Mouse (Mus musculus): ENCODE data around the gene Rnft1.
A peak's percentile ranks its signal among the peaks of the same experiment; 100 is the strongest.

The Rnft1 gene

DNA sequence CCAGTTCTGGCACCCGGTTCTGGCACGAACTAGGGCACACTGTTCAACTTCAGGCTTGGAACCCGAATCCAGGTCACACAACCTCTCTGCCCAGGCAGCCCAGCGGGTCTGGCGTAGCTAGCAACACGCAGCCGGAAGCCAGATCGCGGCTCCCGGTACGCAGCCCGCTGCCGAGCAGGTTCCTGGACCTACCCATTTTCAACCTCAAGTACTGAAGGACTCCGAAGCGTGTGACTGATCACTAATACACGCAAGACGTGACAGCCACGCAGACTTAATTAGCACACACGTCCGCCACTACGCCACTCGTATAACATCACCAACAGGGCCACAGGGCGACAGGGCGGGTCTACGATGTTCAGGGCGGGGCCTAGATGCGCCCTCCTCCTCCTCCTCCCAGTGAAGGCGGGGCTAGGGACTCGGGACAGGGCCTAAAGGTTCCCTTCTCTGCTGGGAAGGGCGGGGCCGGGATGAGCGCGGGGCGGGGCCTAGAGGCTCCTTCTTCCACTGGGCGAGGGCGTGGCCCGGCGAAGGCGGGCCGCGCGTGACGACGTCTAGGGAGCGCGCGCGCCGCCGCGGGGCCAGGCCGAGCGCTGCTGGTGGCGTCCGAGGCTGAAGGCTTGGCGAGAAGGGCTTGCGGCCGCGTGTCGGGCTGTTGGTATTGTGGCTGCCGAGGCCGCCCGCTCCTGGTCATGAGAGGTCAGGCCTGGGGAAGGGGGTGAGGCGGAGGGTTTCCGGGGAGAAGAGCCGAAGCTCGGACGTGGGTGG is at the start of gene Rnft1:
Gene Rnft1 (plus strand): TSS at position 557 of the 768 bp plus-strand sequence.
- peak; percentile 96 for ATAC-seq (ENCODE audit: low TSS enrichment)

DNA sequence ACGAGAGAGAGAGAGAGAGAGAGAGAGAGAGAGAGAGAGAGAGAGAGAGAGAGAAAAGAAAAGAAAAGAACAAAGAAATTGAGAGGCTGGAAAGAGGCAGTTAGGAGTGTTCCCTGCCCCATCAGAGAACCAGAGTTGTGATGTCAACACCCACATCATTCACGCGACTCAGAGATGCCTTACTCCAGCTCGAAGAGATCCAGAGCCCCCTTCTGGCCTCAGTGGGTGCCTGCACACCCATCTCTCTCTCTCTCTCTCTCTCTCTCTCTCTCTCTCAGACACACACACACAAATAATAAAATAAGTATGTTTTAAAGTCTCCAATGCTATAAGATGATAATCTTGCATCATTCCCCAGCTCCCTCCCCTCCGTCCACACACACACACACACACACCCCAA is 47.6 kb upstream of the Rnft1 start:
- peak; percentile 62; the same call in 1 of the 2 replicates for ATAC-seq (ENCODE audit: low TSS enrichment)

DNA sequence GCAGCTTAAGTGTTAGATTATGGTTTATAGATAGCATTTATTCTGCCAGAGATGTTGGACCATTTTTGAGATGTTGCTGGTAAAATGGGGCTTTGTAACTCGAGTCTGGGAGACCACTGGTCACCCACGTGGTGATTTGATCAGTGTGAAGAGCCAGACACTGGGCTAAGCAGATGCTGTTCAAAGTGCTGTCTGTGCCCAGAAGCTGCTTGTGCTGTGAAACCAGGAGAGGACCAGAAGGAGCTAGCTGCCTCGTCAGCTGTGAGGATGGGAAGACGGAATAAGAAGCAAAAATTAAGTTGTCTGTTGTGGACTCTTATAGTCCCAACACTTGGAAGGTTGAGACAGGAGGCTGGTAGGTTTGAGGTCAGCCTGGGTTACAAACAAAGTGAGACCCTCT is 46.2 kb upstream of the Rnft1 start:
- peak; percentile 72 for ATAC-seq (ENCODE audit: low TSS enrichment)

DNA sequence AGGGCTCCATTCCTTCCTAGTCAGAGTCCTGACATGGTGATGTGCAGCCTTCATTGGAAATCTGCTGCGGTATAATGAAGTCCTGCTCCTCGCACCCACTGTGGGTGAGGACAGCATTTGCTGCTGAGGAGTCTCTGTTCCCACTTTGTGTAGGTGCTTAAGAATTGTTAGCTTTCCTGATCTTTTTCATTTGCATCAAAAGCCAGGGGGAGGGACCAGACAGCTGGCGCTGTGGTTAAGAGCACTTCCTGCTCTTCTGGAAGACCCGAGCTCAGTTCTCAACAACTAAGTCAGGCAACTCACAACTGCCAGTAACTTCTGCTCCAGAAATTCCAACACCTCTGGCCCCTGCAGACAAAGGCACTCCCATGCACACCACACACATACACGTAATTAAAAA is 43.7 kb upstream of the Rnft1 start:
- ATAC-seq (ENCODE audit: low TSS enrichment): no peak

GRCm38 (mm10) chr11:86453991-86454390 is 30.5 kb upstream of the Rnft1 start:
- ATAC-seq (ENCODE audit: low TSS enrichment): no peak

GRCm38 (mm10) chr11:86457545-86457944 is 26.9 kb upstream of the Rnft1 start:
- ATAC-seq (ENCODE audit: low TSS enrichment): peak; percentile 57; the same call in 1 of the 2 replicates

DNA sequence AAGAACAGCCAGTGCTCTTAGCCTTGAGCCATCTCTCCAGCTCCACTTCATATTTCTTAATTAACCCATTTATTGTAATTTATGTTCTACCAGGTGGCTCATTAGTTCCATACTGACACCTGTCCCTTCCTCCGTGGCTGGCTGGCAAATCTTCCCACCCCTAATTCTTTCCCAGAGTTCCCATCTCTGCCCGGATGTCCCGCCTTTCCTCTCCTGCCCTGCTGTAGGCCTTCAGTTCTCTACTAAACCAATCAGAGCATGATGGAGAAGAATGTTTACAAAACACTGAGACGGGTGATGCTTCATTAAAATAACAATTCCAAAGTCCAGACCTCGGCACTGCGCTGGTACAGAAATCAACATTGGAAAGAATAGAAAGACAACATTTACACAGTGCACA is 25.6 kb upstream of the Rnft1 start:
- ATAC-seq (ENCODE audit: low TSS enrichment): no peak

DNA sequence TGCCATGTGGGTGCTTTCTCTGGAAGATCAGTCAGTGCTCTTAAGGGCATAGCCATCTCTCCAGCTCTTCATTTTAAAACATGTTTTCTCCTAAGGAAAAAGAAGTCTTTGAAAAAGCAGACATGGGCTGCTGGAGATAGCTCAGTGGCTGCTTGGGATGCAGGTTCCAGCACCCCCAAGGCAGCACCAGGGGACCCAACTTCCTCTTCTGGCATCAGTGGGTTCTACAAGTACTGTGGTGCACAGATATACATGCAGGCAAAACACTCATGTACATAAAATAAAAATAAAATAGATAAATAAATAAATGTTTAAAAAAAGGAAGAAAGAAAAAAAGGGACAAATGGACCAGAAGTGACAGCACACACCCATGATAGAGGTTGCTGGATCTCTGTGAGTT is 21.9 kb upstream of the Rnft1 start:
- no peak for ATAC-seq (ENCODE audit: low TSS enrichment)

DNA sequence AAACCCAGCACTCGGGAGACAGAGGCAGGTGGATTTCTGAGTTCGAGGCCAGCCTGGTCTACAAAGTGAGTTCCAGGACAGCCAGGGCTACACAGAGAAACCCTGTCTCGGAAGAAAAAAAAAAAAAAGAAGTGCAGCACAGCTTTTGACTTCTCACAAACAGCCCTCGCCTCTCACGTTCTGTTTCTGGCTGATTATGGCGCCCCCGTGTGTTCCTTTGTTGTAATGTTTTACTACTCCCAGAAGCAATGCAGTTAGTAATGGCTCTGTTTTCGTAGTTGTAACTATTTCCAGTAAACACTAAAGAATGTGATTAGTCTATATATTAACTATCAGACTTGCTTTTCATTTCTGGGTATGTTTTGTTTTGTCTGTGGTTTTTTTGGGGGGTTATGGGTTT is 20.2 kb upstream of the Rnft1 start:
- ATAC-seq (ENCODE audit: low TSS enrichment): peak; percentile 52; the same call in 1 of the 2 replicates

DNA sequence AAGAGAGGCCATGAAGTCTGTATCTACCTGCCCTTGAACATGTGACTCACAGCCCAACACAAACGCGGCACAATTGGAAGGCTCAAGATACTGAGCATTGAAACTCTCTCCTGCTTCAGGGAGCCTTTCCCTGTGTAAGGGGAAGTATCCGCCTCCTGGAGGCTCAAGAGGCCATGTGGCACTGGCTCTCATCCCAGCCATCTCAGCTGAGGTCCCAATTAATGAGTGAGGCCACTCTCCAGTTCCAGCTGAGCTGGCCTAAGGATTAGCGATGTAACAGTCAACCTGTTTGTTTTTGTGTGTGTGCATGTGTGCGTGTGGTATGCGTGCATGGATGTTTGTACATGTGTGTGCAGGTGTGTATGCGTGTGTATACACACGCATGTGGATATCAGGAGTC is 16.1 kb upstream of the Rnft1 start:
- no peak for ATAC-seq (ENCODE audit: low TSS enrichment)

DNA sequence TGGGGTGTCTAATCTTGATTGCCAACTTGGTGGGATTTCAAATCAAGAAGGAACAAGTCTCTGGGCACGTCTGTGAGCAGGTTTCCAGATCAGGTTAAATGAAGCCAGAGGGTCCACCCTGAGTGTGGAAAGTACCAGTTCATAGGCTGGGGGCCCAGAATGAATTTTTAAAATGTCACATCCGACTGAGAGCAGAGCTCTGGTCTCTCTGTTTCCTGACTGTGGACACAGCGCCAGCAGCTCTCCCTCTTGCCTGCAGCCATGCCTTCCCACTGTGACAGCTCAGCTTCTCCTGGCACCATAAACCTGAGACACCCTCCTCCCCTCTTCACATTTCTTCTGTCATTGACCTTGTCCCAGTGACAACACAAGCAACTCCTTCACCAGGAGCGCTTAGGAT is 15.5 kb upstream of the Rnft1 start:
- no peak for ATAC-seq (ENCODE audit: low TSS enrichment)

GRCm38 (mm10) chr11:86471785-86472184 is 12.7 kb upstream of the Rnft1 start:
- no peak for ATAC-seq (ENCODE audit: low TSS enrichment)

DNA sequence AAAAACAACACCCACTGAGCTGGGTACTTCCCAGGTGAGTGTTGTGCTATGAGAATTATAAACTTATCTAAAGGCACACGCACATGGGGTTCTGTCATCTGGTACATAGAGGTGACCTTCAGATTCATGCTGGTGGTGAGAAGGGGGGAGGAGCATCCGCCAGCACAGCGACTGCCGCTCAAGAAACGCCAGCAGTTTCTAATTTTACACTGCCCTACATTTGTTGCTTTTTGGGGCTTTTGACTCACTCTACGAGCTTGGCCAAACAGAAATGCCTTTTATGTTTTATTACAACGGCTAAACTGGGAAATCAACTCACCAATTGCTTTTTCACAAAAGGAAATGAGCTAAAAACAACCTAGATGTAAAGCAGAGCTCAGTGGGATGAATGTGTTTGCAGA is 11.7 kb upstream of the Rnft1 start:
- ATAC-seq (ENCODE audit: low TSS enrichment): peak; percentile 77

- ATAC-seq (ENCODE audit: low TSS enrichment): no peak
Observed at GRCm38 (mm10) chr11:86473576-86473975, 10.9 kb upstream of the Rnft1 start.

DNA sequence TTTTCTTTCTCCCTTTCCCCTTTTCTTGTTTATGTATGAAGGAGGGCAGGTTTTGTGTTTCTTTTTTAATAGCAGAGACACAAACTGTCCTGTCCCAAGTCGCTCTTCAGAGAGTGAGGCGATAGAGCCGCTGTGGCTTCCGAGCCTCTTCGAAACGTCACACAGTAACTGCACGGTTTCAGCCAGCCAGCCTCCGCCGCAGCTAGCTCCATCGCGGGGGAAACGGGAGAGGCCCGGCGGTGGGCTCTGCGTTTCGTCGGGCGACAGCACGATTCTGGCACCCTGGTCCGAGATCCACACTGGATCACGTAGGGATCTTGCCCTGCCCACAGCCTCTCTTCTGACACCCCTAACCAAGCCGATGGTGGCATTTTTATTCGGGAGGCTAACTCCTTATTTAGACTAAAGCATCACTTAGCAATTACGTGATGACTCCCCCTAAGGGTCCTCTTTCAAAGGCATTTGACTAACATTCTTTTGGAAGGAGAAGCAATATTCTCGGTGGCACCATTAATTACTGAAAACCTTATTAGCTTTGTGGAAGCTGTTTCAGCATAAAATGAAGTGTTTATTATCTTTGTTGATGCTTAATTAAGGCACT is 553 bp downstream of the Rnft1 start:
- peak; percentile 68 for ATAC-seq (ENCODE audit: low TSS enrichment)

GRCm38 (mm10) chr11:86490782-86491181 is 6.3 kb downstream of the Rnft1 start:
- no peak for ATAC-seq (ENCODE audit: low TSS enrichment)

DNA sequence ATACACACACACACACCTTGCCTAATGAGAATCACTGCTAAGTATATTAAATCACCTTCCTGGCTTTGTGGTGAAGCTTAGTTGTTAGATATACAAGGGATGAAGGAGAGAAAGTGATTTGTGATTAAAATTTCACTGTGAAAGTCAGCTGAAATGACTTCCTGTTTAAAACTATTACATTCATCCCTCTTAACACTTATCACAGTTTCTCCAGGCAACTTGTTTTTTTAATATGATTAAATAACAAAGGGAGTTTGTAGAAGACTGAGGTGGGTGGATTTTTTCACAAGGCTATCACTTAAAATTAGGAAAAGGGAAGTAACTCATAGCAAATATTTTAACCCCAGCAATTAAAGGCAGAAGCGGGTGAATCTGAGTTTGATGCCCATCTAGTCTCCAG is 12.9 kb downstream of the Rnft1 start:
- no peak for ATAC-seq (ENCODE audit: low TSS enrichment)

DNA sequence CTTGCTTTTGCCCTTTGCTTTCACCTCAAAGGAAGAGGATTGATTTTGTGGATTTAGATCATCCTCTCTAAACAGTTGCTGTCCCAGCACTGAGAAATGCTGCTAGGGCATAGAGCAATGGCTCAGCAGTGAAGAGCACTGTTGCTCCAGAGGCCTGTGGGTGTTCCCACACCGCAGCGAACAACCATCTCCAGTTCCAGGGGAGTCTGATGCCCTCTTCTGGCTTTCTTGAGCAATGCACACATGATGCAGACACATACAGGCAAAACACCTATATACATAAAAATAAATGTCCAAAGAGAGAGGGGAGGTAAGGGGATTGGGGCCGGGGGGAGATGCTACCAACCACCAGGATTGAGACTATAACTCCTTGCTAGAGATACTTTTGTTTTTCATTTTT is 13.5 kb downstream of the Rnft1 start:
- ATAC-seq (ENCODE audit: low TSS enrichment): no peak

GRCm38 (mm10) chr11:86500795-86501194 is 16.3 kb downstream of the Rnft1 start:
- no peak for ATAC-seq (ENCODE audit: low TSS enrichment)

DNA sequence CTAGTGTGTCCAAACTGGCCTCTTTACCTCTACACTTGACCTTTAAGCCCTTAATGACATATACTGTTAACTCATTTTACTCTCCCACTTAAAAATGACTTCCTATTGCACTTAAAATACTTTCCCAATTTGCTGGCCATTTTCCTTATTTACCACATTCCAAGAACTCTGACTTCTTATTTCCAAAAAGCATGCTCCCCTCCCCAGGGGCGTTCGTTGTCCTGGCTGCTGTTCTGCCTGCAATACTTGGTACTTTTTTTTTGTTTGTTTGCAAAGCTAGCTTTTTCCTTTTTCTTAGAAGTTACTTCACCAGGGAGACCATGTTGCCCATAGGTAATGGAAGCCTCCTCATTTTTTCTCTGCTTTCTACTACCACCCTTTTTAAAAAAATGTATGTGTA is 18.7 kb downstream of the Rnft1 start:
- no peak for ATAC-seq (ENCODE audit: low TSS enrichment)

GRCm38 (mm10) chr11:86507334-86507733 is 22.9 kb downstream of the Rnft1 start:
- no peak for ATAC-seq (ENCODE audit: low TSS enrichment)

GRCm38 (mm10) chr11:86507991-86508390 is 23.5 kb downstream of the Rnft1 start:
- no peak for ATAC-seq (ENCODE audit: low TSS enrichment)

GRCm38 (mm10) chr11:86516620-86517019 is 32.2 kb downstream of the Rnft1 start:
- no peak for ATAC-seq (ENCODE audit: low TSS enrichment)

DNA sequence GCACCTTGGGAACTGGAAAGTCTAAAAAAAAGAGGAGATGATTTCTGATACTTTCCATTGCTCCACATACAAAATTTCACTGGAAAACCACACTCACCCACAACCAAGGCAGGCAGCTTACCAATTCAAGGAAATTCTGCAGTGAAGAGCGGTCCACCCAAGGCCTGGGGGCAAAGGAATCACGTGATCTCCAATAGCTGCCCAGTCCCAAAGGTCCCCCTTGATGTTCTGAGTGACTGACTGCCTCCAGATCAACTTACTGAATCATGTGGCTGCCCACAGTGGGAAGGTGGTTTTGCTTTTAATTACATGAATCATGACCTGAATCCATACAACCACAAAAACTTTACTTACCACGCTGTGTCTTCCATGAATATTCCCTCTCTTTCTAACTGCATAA is 32.8 kb downstream of the Rnft1 start:
- no peak for ATAC-seq (ENCODE audit: low TSS enrichment)
